Mouse (Mus musculus) layer of hippocampus, adult 9-10 months (tissue): ENCODE data around the gene Asb17.

Experiments used
- DNase-seq: peaks from one replicate; pipeline ENCODE4 v3.0.0; 2022; ENCODE audit warnings: low spot score

Asb17 gene

GRCm38 (mm10) chr3:153889188-153889781 is 45.3 kb downstream of the Asb17 start:
- no peak for DNase-seq

GRCm38 (mm10) chr3:153895454-153895853 is 51.4 kb downstream of the Asb17 start:
- no peak for DNase-seq

- no peak for DNase-seq
These were observed 53.2 kb downstream of the Asb17 start for GRCm38 (mm10) chr3:153897216-153897615.

- no peak for DNase-seq
These were observed 57.9 kb downstream of the Asb17 start for GRCm38 (mm10) chr3:153901904-153902303.

- no peak for DNase-seq
These were observed 58.6 kb downstream of the Asb17 start for GRCm38 (mm10) chr3:153902595-153902994.

DNA sequence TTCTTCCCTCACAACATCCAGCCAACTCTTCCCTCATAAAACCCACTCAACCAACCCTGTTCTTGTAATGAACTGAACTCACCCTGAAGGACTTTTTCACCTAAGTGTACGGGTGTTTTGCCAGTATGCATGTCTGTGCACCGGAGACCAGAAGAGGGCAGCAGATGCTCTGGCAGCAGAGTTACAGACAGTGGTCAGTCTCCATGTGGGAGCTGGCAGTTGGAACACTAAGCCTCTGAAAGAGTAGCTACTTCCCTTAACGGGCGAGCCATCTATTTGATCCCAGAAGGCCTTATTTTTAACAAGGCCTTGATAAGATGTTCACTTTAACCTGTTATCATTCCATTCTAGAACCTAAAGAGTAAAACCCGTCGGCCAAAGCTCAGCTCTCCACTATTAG is 60.6 kb downstream of the Asb17 start:
- no peak for DNase-seq
